Mouse (Mus musculus): Measurements from ENCODE around the gene Olfr1216.
"Not testable (repeated sequence)": the region's sequence is repeated elsewhere in the genome, so short reads cannot be mapped to it uniquely, and the experiment has no call there.

Olfr1216 gene

GRCm38 (mm10) chr2:89018240-89018639 lies at the start of gene Olfr1216:
TSS of gene Olfr1216 (minus strand) at chr2:89018340.
- DNase-seq (ENCODE audit: low spot score) = no peak

- DNase-seq (ENCODE audit: low spot score) = no peak
Measured at GRCm38 (mm10) chr2:89061087-89061486, 42.9 kb upstream of the Olfr1216 start, which contains the start of gene Olfr1218. TSS of gene Olfr1218 (minus strand) at chr2:89061187.

GRCm38 (mm10) chr2:89031965-89032364 lies 13.8 kb upstream of the Olfr1216 start, which contains the start of gene Olfr1217:
TSS of gene Olfr1217 (minus strand) at chr2:89032065.
- no peak for DNase-seq (ENCODE audit: low spot score)

DNA sequence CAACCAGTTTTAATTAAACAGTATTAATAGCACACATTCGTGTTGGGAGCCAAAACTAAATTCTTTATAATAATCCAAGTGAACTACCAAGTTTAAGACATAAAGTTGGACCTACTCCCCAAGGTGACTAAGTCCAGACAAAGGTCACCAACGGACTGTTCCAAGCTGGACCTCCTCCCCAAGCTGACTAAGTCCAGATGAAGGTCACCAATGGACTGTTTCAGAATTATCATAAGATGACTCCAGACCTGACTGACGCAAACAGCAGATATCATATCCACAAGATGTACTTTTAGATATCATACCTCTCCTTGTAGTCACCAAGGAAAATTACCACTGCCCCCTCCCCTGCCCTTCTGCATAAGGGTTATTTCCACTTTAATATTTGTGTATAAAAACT lies 3.3 kb upstream of the Olfr1216 start:
- not testable (repeated sequence) for DNase-seq (ENCODE audit: low spot score)

GRCm38 (mm10) chr2:89006873-89007272 lies 11.3 kb downstream of the Olfr1216 start, which contains the start of gene Olfr1215:
TSS of gene Olfr1215 (minus strand) at chr2:89006973.
- no peak for DNase-seq (ENCODE audit: low spot score)

GRCm38 (mm10) chr2:88992553-88992952 lies 25.6 kb downstream of the Olfr1216 start, which contains the start of gene Olfr1214:
TSS of gene Olfr1214 (minus strand) at chr2:88992653.
- DNase-seq (ENCODE audit: low spot score) = no peak

DNA sequence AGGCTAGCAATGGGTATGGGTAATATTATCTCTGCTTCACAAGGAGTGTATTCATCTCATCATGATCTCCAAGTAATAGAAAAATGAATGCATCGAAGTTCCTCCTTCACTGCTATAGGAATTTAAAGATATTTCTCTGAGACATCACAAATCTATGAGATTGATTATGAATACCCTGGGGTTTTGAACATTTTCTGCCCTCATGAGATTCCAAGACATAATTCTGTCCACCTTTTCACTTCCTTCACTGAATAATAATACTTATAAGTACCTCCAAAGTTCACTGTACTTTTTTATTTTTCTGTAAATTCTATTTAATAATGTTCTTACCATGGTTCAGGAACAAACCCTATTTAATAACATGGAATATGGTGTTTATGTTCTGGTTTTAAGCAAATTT lies 38.0 kb downstream of the Olfr1216 start, which contains the start of gene Gm13762:
Gene Gm13762, minus strand, starts transcription at position 101 of the 400 bp plus-strand sequence.
- no peak for DNase-seq (ENCODE audit: low spot score)
